Mouse (Mus musculus): ENCODE measurements around the gene Lgr5. TPM values are rescaled to one million over a fixed set of nuclear protein-coding genes. Genes with fewer than 3 reads are reported as not detected.

Lgr5 gene
- total RNA-seq (2023): under 1 TPM; 0.24 to 0.49 TPM

GRCm38 (mm10) chr10:115587301-115587969 lies at the start of gene Lgr5:
TSS of gene Lgr5 (minus strand) at chr10:115587780.

DNA sequence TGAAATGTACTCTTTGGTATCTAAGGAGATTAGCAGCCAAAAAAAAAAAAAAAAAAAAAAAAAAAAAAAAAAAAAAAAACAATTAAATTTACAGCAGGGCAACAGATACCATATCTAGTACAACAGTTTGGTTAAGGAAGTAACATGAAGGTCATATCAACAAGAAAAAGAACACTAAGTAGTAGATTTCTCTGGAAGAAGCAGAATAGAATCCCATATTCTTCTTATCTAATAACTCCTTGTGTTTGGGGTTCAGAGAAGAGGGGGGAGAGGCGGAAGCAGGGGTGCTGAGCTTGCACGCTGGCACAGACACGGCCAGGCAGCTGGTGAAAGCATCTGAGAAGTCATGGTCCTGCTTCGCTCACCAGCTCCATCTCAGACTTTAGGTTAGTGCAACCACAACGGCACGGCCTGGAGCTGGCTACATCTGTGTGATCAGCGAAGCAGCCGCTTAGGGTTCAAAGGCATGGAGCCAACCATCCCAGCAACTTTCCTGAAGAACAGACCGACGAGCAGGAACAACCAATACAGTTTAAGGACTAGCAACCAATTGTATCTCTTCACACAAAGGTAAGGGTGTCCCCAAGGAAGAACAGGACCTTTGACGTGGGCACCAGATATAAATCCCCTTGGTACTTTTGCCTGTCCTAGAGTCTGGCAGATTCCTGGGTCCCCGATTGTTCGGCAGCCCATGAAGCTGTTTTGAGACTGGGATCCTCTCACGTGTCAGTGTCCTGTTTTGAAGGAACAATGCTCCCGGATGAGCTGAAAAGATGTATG lies 17.7 kb downstream of the Lgr5 start, which contains the start of gene A930009A15Rik:
Gene A930009A15Rik (plus strand): TSS at position 275 of the 780 bp plus-strand sequence.

Other genes with a start within 250 kb of the Lgr5 start
- gene Tmem19, start 225.3 kb downstream of the Lgr5 start, total RNA-seq (2023): 10 to 100 TPM; 17.4 to 31.3 TPM
- gene Thap2, start 203.3 kb downstream of the Lgr5 start, total RNA-seq (2023): 1 to 10 TPM; 2.9 to 3.8 TPM
- gene Zfc3h1, start 202.8 kb downstream of the Lgr5 start, total RNA-seq (2023): 10 to 100 TPM; 53.8 to 57.7 TPM
- gene A930009A15Rik, start 17.8 kb downstream of the Lgr5 start, total RNA-seq (2023): not detected
- gene Tspan8, start 229.1 kb upstream of the Lgr5 start, total RNA-seq (2023): 1 to 10 TPM in 1 of 2 experiments, under 1 TPM in 1; 0.88 to 3.3 TPM